Mouse (Mus musculus): Measurements from ENCODE around the gene Hivep2.
A peak's percentile ranks its signal among the peaks of the same experiment; 100 is the strongest.

Hivep2 gene

DNA sequence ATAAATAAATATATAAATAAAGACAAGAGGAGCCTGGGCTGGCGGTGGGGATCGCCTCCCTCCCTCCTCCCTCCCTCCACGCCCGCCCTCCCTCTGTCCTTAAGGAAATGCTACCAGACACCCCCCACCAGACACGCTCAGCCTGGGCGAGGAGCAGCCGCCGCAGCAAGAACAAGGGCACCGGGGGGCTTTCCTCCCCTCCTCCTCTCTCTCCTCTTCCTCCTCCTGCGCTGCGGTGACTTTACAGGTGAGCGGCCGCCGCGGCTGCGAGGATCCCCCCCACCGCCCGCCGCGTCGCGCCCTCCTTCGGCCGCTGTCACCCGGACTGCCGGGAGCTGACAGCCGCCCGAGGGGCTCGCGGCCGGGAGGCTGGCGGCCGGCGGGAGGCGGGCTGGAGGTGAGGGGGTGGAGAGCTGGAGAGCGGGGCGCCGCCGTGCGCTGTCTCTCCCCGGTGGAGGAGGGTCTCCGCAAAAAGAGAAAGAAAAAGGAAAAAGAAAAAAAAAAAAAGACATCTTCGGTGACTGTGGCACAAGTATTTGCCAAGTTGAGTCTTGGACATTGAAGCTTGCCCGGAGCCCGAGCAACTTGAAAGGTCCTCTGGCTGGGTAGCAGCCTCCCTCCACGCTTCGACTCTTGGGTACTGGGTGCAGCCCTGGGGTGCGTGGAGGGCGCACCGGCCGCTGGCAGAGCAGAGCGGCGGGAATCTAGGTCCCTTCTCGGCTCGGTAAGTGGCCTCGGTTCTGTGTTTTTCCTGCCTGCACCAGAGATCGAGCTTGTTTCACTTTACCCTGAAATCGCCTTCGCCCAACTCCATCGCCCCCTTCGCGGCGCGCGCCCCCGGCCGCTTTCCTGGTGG, at the start of gene Hivep2:
Gene Hivep2 (plus strand): TSS at position 102 of the 856 bp plus-strand sequence.
- DNase-seq = peak; percentile 58

DNA sequence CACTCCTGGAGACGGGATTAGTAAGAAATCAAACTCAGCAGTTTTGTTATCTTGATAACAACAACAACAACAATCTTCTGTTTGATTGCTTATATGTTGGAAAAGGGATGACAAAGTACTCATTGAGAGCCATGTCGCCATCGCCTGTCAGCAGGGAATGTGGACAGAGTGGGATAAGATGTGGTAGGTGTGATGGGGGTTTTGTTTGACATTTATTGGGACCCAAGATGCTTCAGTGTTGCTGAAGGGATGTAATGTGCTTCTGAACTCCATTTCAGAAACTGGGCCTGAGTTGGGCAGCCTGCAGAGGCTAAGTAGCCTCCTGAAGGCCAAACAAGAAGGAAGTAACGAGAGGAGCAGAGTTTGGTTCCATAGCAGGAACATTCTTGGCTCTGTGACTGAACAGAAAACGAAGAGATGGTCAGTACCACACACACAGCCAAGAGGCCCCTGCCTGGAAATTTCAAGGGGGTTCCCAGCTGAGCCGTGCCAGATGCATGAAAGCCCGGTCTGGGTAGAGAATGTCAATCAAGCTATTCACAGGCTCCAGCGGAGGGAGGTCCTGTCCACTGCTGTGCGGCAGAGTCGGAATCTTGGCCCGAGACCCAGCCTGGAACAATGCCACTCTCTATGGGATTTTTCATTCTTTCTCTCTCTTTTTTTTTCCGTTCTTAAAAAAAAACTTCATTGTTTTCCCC, 49.1 kb upstream of the Hivep2 start:
- peak; percentile 81 for DNase-seq

- no peak for DNase-seq
These were observed 44.1 kb upstream of the Hivep2 start for GRCm38 (mm10) chr10:13921641-13922385.

GRCm38 (mm10) chr10:13929306-13929705, 36.6 kb upstream of the Hivep2 start:
- DNase-seq = no peak

GRCm38 (mm10) chr10:13932147-13932546, 33.7 kb upstream of the Hivep2 start:
- DNase-seq = no peak

GRCm38 (mm10) chr10:13933320-13933719, 32.6 kb upstream of the Hivep2 start:
- no peak for DNase-seq

DNA sequence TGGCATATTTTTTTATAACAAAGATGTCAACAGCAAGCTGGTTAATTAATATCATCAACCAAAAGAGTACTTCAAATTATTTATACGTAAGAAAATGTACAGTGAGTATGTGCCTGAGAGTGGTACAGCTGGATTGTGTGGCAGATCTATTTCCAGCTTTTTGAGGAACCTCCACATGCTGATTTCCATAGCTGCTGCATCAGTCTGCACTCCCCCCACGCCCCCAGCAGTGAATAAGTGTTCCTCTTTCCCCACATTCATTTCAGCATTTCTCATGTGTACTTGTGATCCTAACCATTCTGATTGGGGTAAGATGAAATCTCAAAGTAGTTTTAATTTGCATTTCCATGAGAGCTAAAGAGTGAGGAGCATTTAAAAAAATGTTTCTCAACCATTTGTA, 30.2 kb upstream of the Hivep2 start:
- no peak for DNase-seq

GRCm38 (mm10) chr10:13941406-13941805, 24.5 kb upstream of the Hivep2 start:
- DNase-seq = no peak

DNA sequence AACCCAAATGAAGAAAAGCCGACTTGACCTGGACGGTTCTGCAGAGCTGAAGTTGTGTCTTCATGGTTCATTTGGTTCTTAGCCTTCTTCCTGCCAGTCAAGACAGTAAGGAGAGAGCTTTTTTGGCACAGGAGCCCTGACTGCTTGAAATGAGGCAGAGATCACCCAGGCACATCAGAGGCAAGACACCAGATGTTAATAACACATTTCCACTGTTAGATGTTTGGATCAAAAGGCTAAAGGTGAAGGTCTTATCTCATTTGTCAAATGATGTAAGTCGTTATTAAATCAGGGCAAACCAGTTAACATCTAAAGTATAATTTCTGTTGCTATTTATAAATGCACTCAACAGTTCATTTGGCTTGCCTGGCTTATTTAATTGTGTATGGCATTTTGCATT, 22.2 kb upstream of the Hivep2 start:
- peak; percentile 68 for DNase-seq

DNA sequence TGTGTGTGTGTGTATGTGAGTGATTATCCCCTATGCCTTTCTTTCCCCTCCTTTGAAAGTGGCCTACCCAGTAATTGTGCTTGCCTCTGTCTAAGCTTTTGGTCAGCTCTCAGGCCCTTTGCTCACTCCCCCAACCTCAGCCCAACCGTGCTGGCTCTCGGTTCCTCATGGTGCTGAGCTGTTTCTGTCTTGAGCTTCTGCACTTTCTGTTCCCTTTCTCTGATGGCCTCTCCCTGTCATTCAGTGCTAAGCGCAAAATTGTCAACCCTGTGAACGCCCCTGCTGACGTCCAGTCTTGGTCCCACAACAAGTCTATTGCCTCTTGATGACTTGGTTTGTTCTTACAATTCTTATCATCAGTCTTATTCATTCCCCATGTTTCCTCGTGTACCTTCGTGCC, 19.4 kb upstream of the Hivep2 start:
- DNase-seq = peak; percentile 8

GRCm38 (mm10) chr10:13962965-13963364, 2.9 kb upstream of the Hivep2 start:
- DNase-seq = no peak

DNA sequence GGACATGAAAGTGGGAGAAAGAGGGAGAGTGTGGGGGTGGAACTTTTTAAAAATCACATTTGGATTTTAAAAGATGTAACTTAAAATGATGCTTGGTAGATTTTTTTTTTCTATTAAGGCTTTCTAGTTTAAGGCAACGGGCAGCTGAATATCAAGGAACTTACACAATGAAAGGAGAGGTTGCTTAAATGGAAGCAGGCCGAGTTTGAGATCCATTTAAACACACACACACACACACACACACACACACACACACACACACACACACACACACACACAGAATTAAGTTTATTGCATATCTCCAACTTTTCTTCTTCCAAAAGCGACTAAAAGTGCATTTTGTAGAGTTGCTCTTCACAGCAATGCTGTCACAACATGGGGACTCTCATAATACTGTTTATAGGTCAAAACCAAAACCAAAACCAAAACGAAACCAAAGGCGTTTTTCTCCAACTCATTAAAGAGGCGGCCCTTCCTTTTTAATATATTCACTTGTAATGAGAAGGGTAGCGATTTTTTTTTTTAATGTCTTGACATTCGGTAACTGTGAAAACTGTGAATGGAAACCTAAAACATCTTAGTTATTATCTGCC, 1.9 kb upstream of the Hivep2 start:
- DNase-seq = no peak

DNA sequence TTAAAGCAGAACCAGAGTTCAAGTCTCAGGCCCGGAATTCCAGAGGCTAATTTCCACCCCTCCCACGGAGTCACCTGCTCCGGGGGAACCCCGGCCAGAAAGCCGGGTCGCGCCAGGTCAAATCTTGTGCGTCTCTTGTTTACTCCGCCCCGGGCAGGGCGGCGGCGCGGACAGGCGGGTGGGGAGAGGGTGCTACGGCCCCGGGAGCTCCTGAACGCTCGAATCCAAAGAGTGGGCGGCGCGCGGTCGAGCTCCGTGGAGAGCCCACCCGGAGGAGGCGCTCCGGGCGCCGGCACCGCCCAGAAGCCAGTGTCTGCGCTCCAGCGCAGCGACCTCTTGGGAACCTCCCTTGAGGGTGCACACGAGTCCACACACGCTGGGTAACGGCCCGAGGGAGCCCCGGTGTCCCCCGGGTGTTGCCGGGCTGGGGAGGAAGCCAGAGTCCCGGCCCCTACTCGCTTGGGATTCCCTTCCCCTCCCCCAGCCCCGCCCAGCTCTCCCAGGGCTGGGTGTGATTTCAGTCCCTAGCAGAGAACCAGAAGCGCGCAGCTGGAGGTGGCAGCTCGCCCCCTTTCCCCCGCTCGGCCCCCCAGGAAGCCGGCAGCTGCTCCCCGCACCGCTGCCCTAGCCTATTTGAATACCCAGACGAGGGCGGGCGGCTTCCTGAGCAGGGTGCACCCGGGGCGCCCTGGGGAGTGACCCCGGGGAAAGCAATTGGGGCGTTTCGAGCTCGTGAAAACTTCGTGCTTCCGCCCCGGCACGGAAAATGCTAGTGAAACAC, 1.2 kb upstream of the Hivep2 start:
- peak; percentile 94 for DNase-seq

- peak; percentile 95 for DNase-seq
These were observed 430 bp upstream of the Hivep2 start for GRCm38 (mm10) chr10:13965316-13965973.

- peak; percentile 88 for DNase-seq
These were observed 1.1 kb downstream of the Hivep2 start for GRCm38 (mm10) chr10:13966830-13967450.

- DNase-seq = peak; percentile 92
These were observed 1.8 kb downstream of the Hivep2 start for GRCm38 (mm10) chr10:13967451-13968233.

DNA sequence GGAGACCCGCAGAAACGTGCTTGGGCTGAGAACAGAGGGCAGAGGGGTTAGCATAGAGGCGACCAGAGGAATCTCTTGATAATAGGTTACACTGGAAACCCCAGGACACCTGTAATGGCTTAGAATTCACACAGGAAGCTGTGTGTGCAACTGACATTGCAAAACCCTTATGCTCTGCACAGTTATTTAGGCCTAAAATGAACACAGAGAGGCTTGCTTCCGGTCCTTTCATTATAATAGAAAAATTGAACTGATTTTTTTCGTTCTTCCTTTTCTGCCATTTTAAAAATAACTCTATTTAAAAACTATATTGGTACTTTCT, 2.3 kb downstream of the Hivep2 start:
- no peak for DNase-seq

DNA sequence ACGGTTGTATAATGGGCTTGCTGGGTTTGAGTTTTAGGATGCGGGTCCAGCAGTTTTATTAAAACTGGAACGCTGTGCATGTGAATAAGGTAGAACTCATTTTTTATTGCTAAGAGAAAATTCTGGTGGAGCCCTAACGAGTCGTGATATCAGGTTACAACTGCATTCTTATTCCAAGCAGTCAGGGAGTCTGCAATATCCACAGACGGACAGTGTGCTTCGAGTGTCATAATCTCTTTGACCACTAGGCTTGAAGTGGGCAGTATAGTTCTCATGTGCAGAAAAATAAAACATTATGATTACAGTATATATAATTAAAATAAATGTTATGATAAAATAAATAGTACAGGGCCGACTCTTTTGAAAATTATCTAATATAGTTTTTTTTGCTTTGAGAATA, 3.1 kb downstream of the Hivep2 start:
- peak; percentile 65 for DNase-seq

- DNase-seq = no peak
These were observed 4.4 kb downstream of the Hivep2 start for GRCm38 (mm10) chr10:13970321-13970720.

- no peak for DNase-seq
These were observed 5.4 kb downstream of the Hivep2 start for GRCm38 (mm10) chr10:13971268-13971667.
